Mouse (Mus musculus) yolk sac, embryonic 10.5 days (tissue): ENCODE results near the gene Aim2.
"Not testable (repeated sequence)": the region's sequence is repeated elsewhere in the genome, so short reads cannot be mapped to it uniquely, and the experiment has no call there.

Source experiments
- DNase-seq: peaks from one replicate; pipeline ENCODE4 v3.0.0-alpha.2; 2017; ENCODE audit warnings: low spot score

The Aim2 gene

DNA sequence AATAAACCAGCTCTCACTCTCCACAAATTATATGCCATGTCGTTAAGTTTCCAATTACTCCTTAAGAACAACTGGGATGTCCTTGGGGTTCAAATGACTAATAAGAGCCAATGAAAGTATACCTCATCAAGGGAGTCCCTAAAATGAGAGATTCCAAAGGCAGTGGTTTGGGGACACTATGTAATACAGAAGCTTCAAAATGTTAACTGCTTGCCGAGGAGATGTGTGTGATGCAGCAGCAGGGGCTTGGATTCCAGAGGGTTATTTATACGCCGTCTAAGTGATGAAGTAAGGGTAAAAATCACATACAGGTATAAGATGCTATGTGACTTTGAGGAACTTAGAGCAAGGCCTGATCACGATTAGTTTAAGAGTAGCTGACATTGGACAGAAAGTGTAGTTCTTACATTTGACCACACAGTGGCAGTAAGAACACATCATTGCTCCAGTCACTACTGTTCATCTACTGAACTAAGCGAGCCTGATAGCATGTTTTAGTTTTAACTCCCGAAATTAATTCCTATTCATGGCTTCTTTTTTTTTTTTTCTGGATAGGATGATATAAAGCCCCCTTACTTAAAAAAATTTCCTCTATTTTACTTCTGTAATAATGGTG, 105.6 kb downstream of the Aim2 start:
- no peak for DNase-seq

DNA sequence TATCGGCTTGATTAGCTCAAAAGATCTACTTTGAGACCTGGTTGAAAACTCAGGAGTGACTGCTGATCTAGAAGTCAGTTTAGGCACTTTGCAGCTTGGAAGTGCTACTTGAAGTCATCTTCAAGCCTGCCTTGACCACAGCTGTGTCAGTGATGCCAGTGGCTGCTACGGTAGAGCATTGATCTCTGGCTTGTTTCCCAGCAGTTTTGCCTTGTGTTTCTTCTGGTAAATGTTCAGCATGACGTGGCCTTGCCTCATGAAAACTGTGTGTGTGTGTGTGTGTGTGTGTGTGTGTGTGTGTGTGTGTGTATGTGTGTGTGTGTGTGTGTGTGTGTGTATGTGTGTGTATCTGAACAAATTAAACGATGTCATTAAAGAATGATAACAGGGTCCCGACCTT, 106.1 kb downstream of the Aim2 start:
- DNase-seq = no peak

DNA sequence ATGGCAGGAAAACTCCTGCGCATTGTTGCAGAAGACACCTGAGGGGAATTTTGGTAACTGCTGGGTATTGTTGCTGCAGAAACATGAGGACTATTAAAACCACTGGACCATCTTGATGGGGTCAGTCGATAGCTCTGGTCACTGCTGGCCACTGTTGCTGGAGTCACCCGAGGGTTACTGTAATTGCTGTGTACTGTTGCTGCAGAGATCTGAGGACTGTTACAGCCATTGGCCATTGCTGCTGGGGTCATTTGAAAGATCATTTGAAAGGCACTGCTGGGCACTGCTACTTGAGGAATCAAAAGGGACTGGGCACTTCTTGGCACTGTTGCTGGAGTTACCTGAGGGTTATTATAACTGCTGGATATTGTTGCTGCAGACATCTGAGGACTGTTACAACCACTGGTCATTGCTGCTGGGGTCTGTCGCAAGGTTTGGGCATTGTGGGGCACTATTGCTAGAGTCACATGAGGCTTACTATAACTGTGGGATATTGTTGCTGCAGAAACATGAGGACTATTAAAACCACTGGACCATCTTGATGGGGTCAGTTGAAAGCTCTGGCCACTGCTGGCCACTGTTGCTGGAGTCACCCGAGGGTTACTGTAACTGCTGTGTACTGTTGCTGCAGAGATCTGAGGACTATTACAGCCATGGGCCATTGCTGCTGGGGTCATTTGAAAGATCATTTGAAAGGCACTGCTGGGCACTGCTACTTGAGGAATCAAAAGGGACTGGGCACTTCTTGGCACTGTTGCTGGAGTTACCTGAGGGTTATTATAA, 129.9 kb downstream of the Aim2 start:
- DNase-seq = not testable (repeated sequence)

DNA sequence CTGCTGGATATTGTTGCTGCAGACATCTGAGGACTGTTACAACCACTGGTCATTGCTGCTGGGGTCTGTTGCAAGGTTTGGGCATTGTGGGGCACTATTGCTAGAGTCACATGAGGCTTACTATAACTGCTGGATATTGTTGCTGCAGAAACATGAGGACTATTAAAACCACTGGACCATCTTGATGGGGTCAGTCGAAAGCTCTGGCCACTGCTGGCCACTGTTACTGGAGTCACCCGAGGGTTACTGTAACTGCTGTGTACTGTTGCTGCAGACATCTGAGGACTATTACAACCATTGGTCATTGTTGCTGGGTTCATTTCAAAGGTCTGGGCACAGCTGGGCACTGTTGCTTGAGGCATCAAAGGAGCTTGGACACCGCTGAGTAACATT, 130.5 kb downstream of the Aim2 start:
- DNase-seq = not testable (repeated sequence)

DNA sequence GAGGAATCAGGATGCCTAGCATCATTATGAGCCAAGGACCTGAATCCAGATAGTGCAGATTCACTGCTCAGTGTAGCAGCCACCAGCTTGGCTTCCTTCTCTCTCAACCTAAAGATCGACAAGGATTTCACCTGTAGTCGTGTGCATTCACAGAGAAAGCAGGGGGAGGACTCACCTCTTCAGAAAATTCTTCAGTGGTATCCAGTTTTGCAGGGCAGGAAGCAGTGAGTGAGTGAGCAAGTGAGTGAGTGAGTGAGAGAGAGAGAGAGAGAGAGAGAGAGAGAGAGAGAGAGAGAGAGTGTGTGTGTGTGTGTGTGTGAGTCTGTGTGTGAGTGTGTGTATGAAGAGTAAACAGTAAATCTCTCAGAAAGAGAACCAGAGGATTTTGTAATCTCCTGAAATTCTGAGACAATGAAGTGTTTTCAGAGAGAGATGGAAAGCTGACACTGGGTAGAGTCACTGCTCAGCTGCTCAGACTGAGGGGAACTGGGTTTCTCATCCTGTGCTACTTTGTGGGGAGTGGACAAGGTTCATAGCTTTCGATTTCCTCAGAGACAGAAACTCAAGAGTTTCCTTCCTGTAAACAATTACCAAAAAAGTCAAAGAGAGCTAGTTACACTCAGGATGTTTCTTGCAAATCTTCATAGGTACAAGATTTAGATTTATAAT, 140.3 kb downstream of the Aim2 start, which contains the start of gene Ifi206:
Ifi206 (minus strand) TSS at position 230 of the 669 bp plus-strand sequence.
- DNase-seq = not testable (repeated sequence)

DNA sequence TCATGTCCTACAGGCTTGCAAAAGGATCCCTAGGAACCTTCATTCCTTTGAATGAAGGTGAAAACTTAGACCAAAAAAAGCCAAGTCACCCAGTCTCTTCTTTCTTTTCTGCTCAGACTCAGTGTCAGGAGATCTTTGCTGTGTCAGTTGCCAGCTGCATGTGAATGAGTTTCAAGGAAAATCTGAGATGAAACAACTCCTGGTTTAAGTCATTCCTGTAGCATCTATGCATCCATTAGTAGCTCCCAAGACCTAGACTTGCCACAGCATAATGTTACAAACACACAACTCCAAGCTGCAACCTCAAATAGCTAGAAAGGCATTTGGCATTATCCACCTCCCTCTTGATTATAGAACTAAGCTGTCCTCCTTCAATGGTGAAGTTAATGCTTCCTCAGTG, 140.8 kb downstream of the Aim2 start:
- DNase-seq = not testable (repeated sequence)

DNA sequence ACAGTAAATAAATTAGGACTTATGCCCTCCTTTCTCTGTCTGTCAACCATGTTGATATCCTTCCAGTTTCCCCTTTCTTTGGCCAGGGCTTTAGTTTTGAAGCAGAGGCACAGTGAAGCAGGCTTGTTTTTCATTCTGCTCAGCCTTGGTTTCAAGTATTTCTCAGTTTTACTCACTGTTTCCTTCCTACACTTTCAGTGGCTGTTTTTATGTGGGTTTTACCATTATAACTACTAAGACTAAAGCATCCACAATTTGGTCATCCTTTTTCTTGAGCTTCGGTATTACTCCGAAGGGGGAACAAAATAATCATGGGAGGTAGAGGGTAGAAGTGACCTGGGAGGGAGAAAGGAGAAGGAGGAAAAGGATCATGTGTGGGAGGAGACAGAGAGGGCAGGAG, 159.9 kb downstream of the Aim2 start:
- not testable (repeated sequence) for DNase-seq
